Mouse (Mus musculus) megakaryocyte, embryonic 14.5 days (primary cell): ENCODE results near the gene B3gat3. TPM values are rescaled to one million over a fixed set of nuclear protein-coding genes. Genes with fewer than 3 reads are reported as not detected.

Experiments
- H3K27me3 ChIP-seq: replicated peaks from 2 replicates; pipeline ENCODE3; 2012; ENCODE audit warnings: inconsistent platforms
- H3K36me3 ChIP-seq: replicated peaks from 2 replicates; pipeline ENCODE3; 2012; ENCODE audit warnings: low read length, inconsistent platforms, mixed read lengths
- H3K4me1 ChIP-seq: 2 replicates; pipeline ENCODE4 v1.6.1; 2012; ENCODE audit warnings: inconsistent platforms
- H3K4me3 ChIP-seq: replicated peaks from 2 replicates; pipeline ENCODE3; 2012; ENCODE audit warnings: moderate library complexity, mild to moderate bottlenecking, inconsistent platforms
- H3K9me3 ChIP-seq: 2 replicates; pipeline ENCODE4 v1.6.1; 2012; ENCODE audit warnings: inconsistent platforms
- FLI1 ChIP-seq: IDR thresholded peaks from 2 replicates; pipeline ENCODE4 v1.6.1; 2012; ENCODE audit warnings: low read length, inconsistent platforms, mixed read lengths
- GATA1 ChIP-seq: IDR thresholded peaks from 3 replicates; pipeline ENCODE4 v1.6.1; 2012; ENCODE audit warnings: mixed read lengths, low read length, inconsistent platforms, borderline replicate concordance
- polyA plus RNA-seq: library from polyadenylated mRNA; stranded (reverse); fragments of >175 nt; gene quantifications from 2 replicates; pipeline ENCODE4 v1.2.3, GENCODE M21; 2012; ENCODE audit warnings: low replicate concordance; ENCODE audit not compliant: insufficient read depth

The B3gat3 gene
- polyA plus RNA-seq, 1 experiment = 135 TPM

- peaks cover 60% of the 10 kb centered on the region for H3K4me1 ChIP-seq
- no peak for TF ChIP-seq FLI1
- no peak for TF ChIP-seq GATA1
- H3K36me3 ChIP-seq = peaks cover 95% of the 10 kb centered on the region
- H3K27me3 ChIP-seq = no peaks in the 10 kb centered on the region
- no peak overlapping the region for H3K4me3 ChIP-seq
- H3K9me3 ChIP-seq = no peaks in the 10 kb centered on the region
Observed at GRCm38 (mm10) chr19:8976535-8976934, 56.4 kb downstream of the B3gat3 start.

Other genes with a start within 250 kb of the B3gat3 start
- 139 and 161 TPM in 2 replicates for gene Slc3a2, start 197.0 kb upstream of the B3gat3 start, polyA plus RNA-seq
- gene Wdr74, start 184.5 kb upstream of the B3gat3 start, polyA plus RNA-seq = 3.7 and 16.5 TPM in 2 replicates
- gene 1700092M07Rik, start 179.7 kb upstream of the B3gat3 start, polyA plus RNA-seq = 0.86 TPM in 1 of 2 replicates, not detected in the other
- gene Stx5a, start 179.0 kb upstream of the B3gat3 start, polyA plus RNA-seq = 18.8 and 39.1 TPM in 2 replicates
- gene Nxf1, start 163.3 kb upstream of the B3gat3 start, polyA plus RNA-seq = 10.6 and 13.3 TPM in 2 replicates
- gene Tmem223, start 149.4 kb upstream of the B3gat3 start, polyA plus RNA-seq = 53.5 and 407 TPM in 2 replicates
- gene Tmem179b, start 145.9 kb upstream of the B3gat3 start, polyA plus RNA-seq = 154 and 203 TPM in 2 replicates
- gene Taf6l, start 134.0 kb upstream of the B3gat3 start, polyA plus RNA-seq = 33.7 and 61.6 TPM in 2 replicates
- gene Polr2g, start 121.8 kb upstream of the B3gat3 start, polyA plus RNA-seq = 6.3 TPM in 1 of 2 replicates, not detected in the other
- gene Zbtb3, start 117.8 kb upstream of the B3gat3 start, polyA plus RNA-seq = 1.3 and 5.9 TPM in 2 replicates
- 0.51 TPM in 1 of 2 replicates, not detected in the other for gene Ttc9c, start 101.0 kb upstream of the B3gat3 start, polyA plus RNA-seq
- 13.5 and 54.1 TPM in 2 replicates for gene Hnrnpul2, start 100.4 kb upstream of the B3gat3 start, polyA plus RNA-seq
- gene AC129217.1, start 90.6 kb upstream of the B3gat3 start, polyA plus RNA-seq = 44.9 and 148 TPM in 2 replicates
- 124 and 182 TPM in 2 replicates for gene Bscl2, start 82.9 kb upstream of the B3gat3 start, polyA plus RNA-seq
- gene Gng3, start 81.2 kb upstream of the B3gat3 start, polyA plus RNA-seq = not detected in 2 replicates
- 0.23 TPM in 1 of 2 replicates, not detected in the other for gene Lrrn4cl, start 69.6 kb upstream of the B3gat3 start, polyA plus RNA-seq
- gene Ubxn1, start 48.9 kb upstream of the B3gat3 start, polyA plus RNA-seq = 125 and 325 TPM in 2 replicates
- gene Uqcc3, start 39.5 kb upstream of the B3gat3 start, polyA plus RNA-seq = 6.2 and 84.6 TPM in 2 replicates
- gene Lbhd1, start 36.6 kb upstream of the B3gat3 start, polyA plus RNA-seq = 1.5 TPM in 1 of 2 replicates, not detected in the other
- gene Gm49403, start 36.4 kb upstream of the B3gat3 start, polyA plus RNA-seq = not detected in 2 replicates
- gene 1810009A15Rik, start 31.5 kb upstream of the B3gat3 start, polyA plus RNA-seq = 10.2 and 72.7 TPM in 2 replicates
- 12.5 TPM in 1 of 2 replicates, not detected in the other for gene Gm49416, start 31.4 kb upstream of the B3gat3 start, polyA plus RNA-seq
- 22.4 and 29.0 TPM in 2 replicates for gene Ints5, start 27.4 kb upstream of the B3gat3 start, polyA plus RNA-seq
- 4.0 and 25.1 TPM in 2 replicates for gene Ganab, start 22.3 kb upstream of the B3gat3 start, polyA plus RNA-seq
- 4.2 and 8.2 TPM in 2 replicates for gene Rom1, start 9.0 kb downstream of the B3gat3 start, polyA plus RNA-seq
- gene Eml3, start 9.2 kb downstream of the B3gat3 start, polyA plus RNA-seq = 31.6 and 32.2 TPM in 2 replicates
- gene Mta2, start 21.5 kb downstream of the B3gat3 start, polyA plus RNA-seq = 5.1 and 27.3 TPM in 2 replicates
- 25.5 and 37.3 TPM in 2 replicates for gene Tut1, start 33.5 kb downstream of the B3gat3 start, polyA plus RNA-seq
- 36.7 and 78.5 TPM in 2 replicates for gene Eef1g, start 46.7 kb downstream of the B3gat3 start, polyA plus RNA-seq
- gene Ahnak, start 68.9 kb downstream of the B3gat3 start, polyA plus RNA-seq = 4.6 and 28.7 TPM in 2 replicates
- gene Scgb1a1, start 167.6 kb downstream of the B3gat3 start, polyA plus RNA-seq = not detected in 2 replicates
- 1.7 and 53.4 TPM in 2 replicates for gene Asrgl1, start 215.3 kb downstream of the B3gat3 start, polyA plus RNA-seq